Mouse (Mus musculus): ENCODE data around the gene Gm49337.

- TF ChIP-seq POLR2A (IDR thresholded peaks at IDR 0.05; ENCODE audit: control insufficient read depth in 1 of 2, insufficient read depth in 1 of 2, low read depth in 1 of 2, low read length in 2 of 2, poor library complexity in 1 of 2) (no peak), ELF1 (IDR thresholded peaks at IDR 0.05; ENCODE audit: low read depth, low read length) (no peak), NELFE (IDR thresholded peaks at IDR 0.05; ENCODE audit: low read depth, low read length) (no peak), CHD1 (IDR thresholded peaks at IDR 0.05; ENCODE audit: low read depth, low read length) (no peak), EP300 (IDR thresholded peaks at IDR 0.05; ENCODE audit: low read depth in 1 of 2, low read length in 2 of 2) (no peak), TCF12 (IDR thresholded peaks at IDR 0.05; ENCODE audit: low read depth, low read length) (no peak)
Observed at GRCm38 (mm10) chr4:116173072-116173471, at the start of gene Gm49337, which contains the start of gene 1700042G07Rik.
